Comparison of ENCODE assay signal across 13 mouse cellular contexts in genomic region chr11:53483159-53483891, GRCm38 (mm10). TPM values are rescaled to one million over a fixed set of nuclear protein-coding genes. Genes with fewer than 3 reads are reported as not detected.
DNase-seq lines count a peak whose midpoint lies in the region; ATAC-seq lines count a peak whose summit lies in the region.
"Had no signal": no experiment of that assay in that cellular context is flagged by ENCODE, and none has a peak within 500 bp of the region (broad histone marks: within the 10 kb centered on the region; RNA-seq: fewer than 3 reads in every experiment).

No protein-coding gene starts in this region.

- H3K36me3 ChIP-seq in liver, embryonic 15.5 days (replicated peaks), result peaks cover 2% of the 10 kb centered on the region; the same call in 1 of the 2 replicates
- H3K36me3 ChIP-seq: embryonic facial prominence, embryonic 12.5 days; heart, embryonic 15.5 days; limb, embryonic 13.5 days had no signal

- 21% methylated on average over 9 of the region's 9 CpGs for WGBS in liver, embryonic 15.5 days (ENCODE audit: insufficient replicate concordance)

- peak overlapping the region; percentile 66 for H3K4me2 ChIP-seq in liver, embryonic 15.5 days
- H3K4me2 ChIP-seq: embryonic facial prominence, embryonic 12.5 days; heart, embryonic 15.5 days; limb, embryonic 13.5 days had no signal

- H3K9ac ChIP-seq in liver, embryonic 15.5 days, result peak overlapping the region; percentile 49
- H3K9ac ChIP-seq: embryonic facial prominence, embryonic 12.5 days; heart, embryonic 15.5 days; limb, embryonic 13.5 days had no signal

- ATAC-seq in liver, embryonic 15.5 days (ENCODE audit: insufficient read depth), result peak; percentile 80
- ATAC-seq: CD4-positive, CD25-positive, alpha-beta regulatory T cell, adult 4 months had no signal

- DNase-seq in cerebellum, adult 11 months, result peak; percentile 59
- DNase-seq in cerebellum, postnatal 4 days (ENCODE audit: low spot score in 2 of 2), result no peak
- peak; percentile 50 for DNase-seq in 3T3-L1 (ENCODE audit: low read depth, low spot score)
- DNase-seq in cerebellum, postnatal 10 days, result peak; percentile 61 to 77
- DNase-seq in frontal cortex, postnatal 10 days (ENCODE audit: low spot score in 2 of 2), result no peak
- DNase-seq in embryo, embryonic 11 days, result no peak
- DNase-seq in left cerebral cortex, adult 8-10 months (ENCODE audit: low spot score in 2 of 2), result no peak

- peaks cover 46% of the 10 kb centered on the region for H3K27me3 ChIP-seq in liver, embryonic 15.5 days

- H3K4me3 ChIP-seq in liver, embryonic 15.5 days (replicated peaks), result peak overlapping the region; percentile 39
- H3K4me3 ChIP-seq: embryonic facial prominence, embryonic 12.5 days; heart, embryonic 15.5 days; limb, embryonic 13.5 days had no signal

- H3K4me1 ChIP-seq in liver, embryonic 15.5 days (replicated peaks), result peaks cover 82% of the 10 kb centered on the region

- peak overlapping the region; percentile 99 for H3K27ac ChIP-seq in liver, embryonic 15.5 days (replicated peaks)
- H3K27ac ChIP-seq: embryonic facial prominence, embryonic 12.5 days; heart, embryonic 15.5 days; limb, embryonic 13.5 days had no signal

- H3K9me3 ChIP-seq in liver, embryonic 15.5 days (replicated peaks), result no peaks in the 10 kb centered on the region
- H3K9me3 ChIP-seq: embryonic facial prominence, embryonic 12.5 days; heart, embryonic 15.5 days; limb, embryonic 13.5 days had no signal

RNA-seq across cellular contexts. Expression of gene Sowaha, which starts 3.3 kb away (rescaled TPM):
- 18.7 and 23.0 TPM in 2 replicates for polyA plus RNA-seq in liver, embryonic 15.5 days (2015; fragmentation: Nextera tagmentation; extraction: Ambion mirVana)
- 10 to 100 TPM; 62.2 to 73.5 (median 64.2) TPM for total RNA-seq in left cerebral cortex, adult 8-10 months (2022)
- polyA plus RNA-seq: CD4-positive, CD25-positive, alpha-beta regulatory T cell, adult 4 months had no signal

RNA-seq across cellular contexts. Expression of gene Gm9945, which starts 3.4 kb away (rescaled TPM):
- 0.62 and 0.99 TPM in 2 replicates for polyA plus RNA-seq in liver, embryonic 15.5 days (2015; fragmentation: Nextera tagmentation; extraction: Ambion mirVana)
- total RNA-seq in left cerebral cortex, adult 8-10 months (2022), result 1 to 10 TPM; 1.8 to 3.3 (median 2.1) TPM
- polyA plus RNA-seq: CD4-positive, CD25-positive, alpha-beta regulatory T cell, adult 4 months; embryonic facial prominence, embryonic 12.5 days; heart, embryonic 15.5 days; limb, embryonic 13.5 days had no signal

RNA-seq across cellular contexts. Expression of gene Gm9837, which starts 13.0 kb away (rescaled TPM):
- polyA plus RNA-seq in liver, embryonic 15.5 days (2015; fragmentation: Nextera tagmentation; extraction: Ambion mirVana), result not detected in 2 replicates
- total RNA-seq in left cerebral cortex, adult 8-10 months (2022), result not detected
- polyA plus RNA-seq: CD4-positive, CD25-positive, alpha-beta regulatory T cell, adult 4 months; embryonic facial prominence, embryonic 12.5 days; frontal cortex, adult 2 months; heart, embryonic 15.5 days; limb, embryonic 13.5 days had no signal

RNA-seq across cellular contexts. Expression of gene Shroom1, which starts 26.3 kb away (rescaled TPM):
- polyA plus RNA-seq in liver, embryonic 15.5 days (2015; fragmentation: Nextera tagmentation; extraction: Ambion mirVana), result 2.9 and 4.0 TPM in 2 replicates
- 1 to 10 TPM; 6.7 to 7.6 (median 7.0) TPM for total RNA-seq in left cerebral cortex, adult 8-10 months (2022)
- polyA plus RNA-seq: CD4-positive, CD25-positive, alpha-beta regulatory T cell, adult 4 months had no signal

RNA-seq across cellular contexts. Expression of gene Gm10447, which starts 26.4 kb away (rescaled TPM):
- polyA plus RNA-seq in liver, embryonic 15.5 days (2015; fragmentation: Nextera tagmentation; extraction: Ambion mirVana), result 0.09 and 0.13 TPM in 2 replicates
- total RNA-seq in left cerebral cortex, adult 8-10 months (2022), result under 1 TPM in 3 of 4 experiments, not detected in 1; 0.21 to 0.50 (median 0.49) TPM
- polyA plus RNA-seq: CD4-positive, CD25-positive, alpha-beta regulatory T cell, adult 4 months; heart, embryonic 15.5 days had no signal

Comparison
In these comparisons a context has a peak if more than half of its experiments do, and no peak if none do; other contexts are left out.
1. DNase-seq: peak in cerebellum, adult 11 months (single experiment), 3T3-L1 (single experiment) and cerebellum, postnatal 10 days (2 of 2); none in cerebellum, postnatal 4 days (0 of 2), frontal cortex, postnatal 10 days (0 of 2), embryo, embryonic 11 days (single experiment) and left cerebral cortex, adult 8-10 months (0 of 2).